Mouse (Mus musculus) cortical plate, adult 2 months (tissue): ENCODE data around the gene Ano6. TPM values are rescaled to one million over a fixed set of nuclear protein-coding genes. Genes with fewer than 3 reads are reported as not detected.
A peak's percentile ranks its signal among the peaks of the same experiment; 100 is the strongest.

Experiments used
- H3K27ac ChIP-seq: fragments of 200-500 bp; 2 replicates; pipeline ENCODE4 v1.5.1; 2012; ENCODE audit warnings: low read length, control low read depth, inconsistent platforms; ENCODE audit not compliant: insufficient read depth
- H3K4me1 ChIP-seq: fragments of 200-500 bp; 2 replicates; pipeline ENCODE4 v1.6.1; 2011; ENCODE audit warnings: low read length; ENCODE audit not compliant: control insufficient read depth, insufficient read depth
- H3K4me3 ChIP-seq: fragments of 200-500 bp; 2 replicates; pipeline ENCODE4 v1.5.1; 2011; ENCODE audit warnings: mild to moderate bottlenecking, low read length, control low read depth; ENCODE audit not compliant: insufficient read depth
- CTCF ChIP-seq: fragments of 200-500 bp; IDR thresholded peaks from 2 replicates; pipeline ENCODE4 v1.5.1; 2011; ENCODE audit warnings: mild to moderate bottlenecking, control low read depth, low read length; ENCODE audit not compliant: insufficient read depth; ENCODE audit errors: extremely low read depth
- POLR2A ChIP-seq: fragments of 200-500 bp; IDR thresholded peaks from 2 replicates; pipeline ENCODE4 v1.6.1; 2011; ENCODE audit warnings: mild to moderate bottlenecking, low read length, control low read depth; ENCODE audit not compliant: insufficient read depth; ENCODE audit errors: extremely low read depth
- polyA plus RNA-seq: library from polyadenylated mRNA; depleted of rRNA; stranded (reverse); fragments of >200 nt; gene quantifications from 2 replicates; pipeline ENCODE4 v1.2.3, GENCODE M21; 2012

The Ano6 gene
- polyA plus RNA-seq, 1 experiment, result 16.7 TPM

DNA sequence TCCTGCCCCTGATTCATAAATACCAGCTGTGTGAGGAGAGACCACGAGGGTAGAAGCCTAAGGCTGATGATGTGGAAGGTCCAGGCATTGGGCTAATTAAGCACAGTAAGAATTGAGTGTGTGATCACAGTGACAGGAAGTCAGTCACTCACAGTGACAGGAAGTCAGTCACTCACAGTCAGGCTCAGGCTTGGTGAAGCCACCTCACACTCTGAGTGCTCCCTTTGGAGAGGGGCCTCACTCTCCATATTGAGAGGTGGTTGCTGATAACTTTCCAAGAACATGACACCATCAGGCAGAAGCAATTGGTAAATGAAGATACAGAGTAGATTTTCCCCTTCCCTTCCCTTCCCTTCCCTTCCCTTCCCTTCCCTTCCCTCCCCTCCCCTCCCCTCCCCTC lies 82.6 kb downstream of the Ano6 start:
- no peak overlapping the region for H3K4me3 ChIP-seq
- H3K27ac ChIP-seq, result no peak overlapping the region
- TF ChIP-seq CTCF (no peak), POLR2A (no peak)
- peaks cover 3% of the 10 kb centered on the region for H3K4me1 ChIP-seq

DNA sequence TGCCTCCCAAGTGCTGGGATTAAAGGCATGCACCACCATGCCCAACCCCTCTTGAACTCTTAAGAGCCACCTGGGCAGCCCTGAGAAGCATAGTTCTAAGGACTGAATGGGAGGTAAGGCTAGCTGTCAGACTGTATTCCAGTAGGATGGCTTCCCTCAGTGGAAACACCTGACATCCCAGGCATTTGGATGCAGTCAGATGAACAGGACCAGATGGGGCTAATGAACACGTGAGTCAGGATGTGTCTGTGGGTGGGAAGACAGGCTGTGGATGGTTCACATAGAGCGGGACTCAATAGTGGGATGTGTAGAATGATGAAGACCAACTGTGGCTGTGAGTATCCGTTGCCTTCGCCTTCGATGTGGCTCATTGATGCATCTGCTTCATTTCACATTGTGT lies 83.6 kb downstream of the Ano6 start:
- Histone ChIP-seq H3K4me3 (no peak overlapping the region), H3K27ac (no peak overlapping the region), H3K4me1 (peaks cover 3% of the 10 kb centered on the region)
- TF ChIP-seq CTCF (no peak), POLR2A (no peak)

DNA sequence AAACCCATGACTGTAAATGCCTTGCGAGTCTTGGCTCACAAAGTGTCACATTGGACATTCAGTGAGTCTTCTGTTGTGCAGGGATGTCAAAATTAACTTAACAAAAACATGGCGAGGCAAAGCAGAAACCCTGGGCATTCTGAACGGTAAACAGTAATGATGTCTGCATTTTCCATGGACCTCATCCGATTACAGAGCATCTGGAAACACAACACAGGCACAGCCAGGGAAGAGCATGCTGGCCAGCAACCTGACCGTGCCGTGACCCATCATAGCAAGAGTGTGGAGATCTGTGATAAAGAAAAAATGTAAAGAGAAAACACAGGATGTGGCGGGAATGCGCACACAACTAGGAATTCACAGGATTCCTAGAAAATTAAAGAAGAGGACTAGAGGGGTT lies 84.1 kb downstream of the Ano6 start:
- no peak for TF ChIP-seq CTCF
- TF ChIP-seq POLR2A, result no peak
- Histone ChIP-seq H3K4me3 (no peak overlapping the region), H3K27ac (no peak overlapping the region), H3K4me1 (peaks cover 3% of the 10 kb centered on the region)

DNA sequence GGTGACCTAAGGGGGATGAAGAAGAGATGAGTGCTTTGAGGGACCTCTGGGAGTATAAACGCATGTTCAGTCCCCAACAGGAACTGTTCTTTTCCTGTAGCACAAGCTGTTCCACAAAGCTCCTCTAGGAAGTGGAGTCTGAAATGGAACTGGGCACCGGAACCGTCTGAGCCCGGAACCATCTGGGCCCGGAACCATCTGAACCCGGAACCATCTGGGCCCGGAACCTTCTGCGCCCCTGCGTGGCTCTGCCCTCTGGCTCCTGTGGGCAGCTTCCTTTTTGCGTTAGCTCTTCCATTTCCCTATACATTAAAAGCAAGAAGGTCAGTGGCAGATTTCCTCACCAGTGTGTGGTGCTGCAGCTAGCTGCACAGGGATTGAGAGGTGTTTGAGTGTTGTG lies 85.3 kb downstream of the Ano6 start:
- Histone ChIP-seq H3K4me1 (peaks cover 2% of the 10 kb centered on the region; the same call in 1 of the 2 replicates), H3K4me3 (no peak overlapping the region), H3K27ac (no peak overlapping the region)
- no peak for TF ChIP-seq CTCF
- TF ChIP-seq POLR2A, result no peak

DNA sequence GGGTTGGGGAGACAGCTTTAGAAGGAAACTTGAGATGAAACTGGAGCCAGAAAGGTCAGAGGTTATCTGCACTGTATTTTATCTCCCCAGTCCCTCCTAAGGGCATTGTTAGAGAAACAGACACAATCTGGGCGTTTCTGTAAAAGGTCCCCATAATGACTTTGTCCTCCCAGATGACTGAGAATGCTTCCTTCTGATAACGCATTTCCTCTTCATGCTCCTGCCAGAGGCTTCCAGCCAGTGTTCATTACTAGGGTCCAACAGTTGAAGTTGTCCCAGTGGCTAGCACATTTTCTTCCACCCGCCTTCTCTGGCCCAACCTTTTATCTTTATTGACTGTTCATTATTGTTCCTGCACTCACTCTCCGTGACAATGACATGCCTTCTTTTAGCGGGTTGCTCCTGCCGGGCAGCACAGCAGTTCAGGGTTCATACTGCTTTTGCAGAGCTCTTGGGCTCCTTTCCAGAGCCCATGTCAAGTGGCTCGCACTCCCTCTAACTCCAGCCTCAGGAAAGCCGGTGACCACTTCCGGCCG lies 90.0 kb downstream of the Ano6 start:
- no peak for TF ChIP-seq CTCF
- no peak for TF ChIP-seq POLR2A
- H3K4me1 ChIP-seq, result no peaks in the 10 kb centered on the region
- H3K27ac ChIP-seq, result no peak overlapping the region
- H3K4me3 ChIP-seq, result no peak overlapping the region

DNA sequence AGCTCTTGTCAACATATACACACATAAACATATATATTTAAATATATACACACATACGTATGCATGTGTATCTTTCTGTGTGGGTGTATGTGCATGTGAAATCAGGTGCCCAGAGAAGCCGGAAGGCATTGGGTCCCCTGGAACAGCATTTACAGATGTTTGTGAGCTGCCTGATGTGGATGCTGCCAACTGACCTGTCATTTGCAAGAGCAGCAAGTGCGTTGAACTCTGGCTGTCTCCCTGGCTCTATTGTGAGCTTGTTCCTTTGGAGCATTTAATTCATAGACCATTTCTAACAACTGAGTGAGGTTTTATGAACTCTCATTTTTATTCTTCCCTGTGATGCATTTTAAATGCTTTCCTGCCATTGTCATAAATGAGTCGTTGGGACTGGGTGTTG lies 91.8 kb downstream of the Ano6 start:
- H3K4me1 ChIP-seq, result peaks cover 11% of the 10 kb centered on the region
- H3K4me3 ChIP-seq, result no peak overlapping the region
- TF ChIP-seq CTCF, result no peak
- TF ChIP-seq POLR2A, result no peak
- H3K27ac ChIP-seq, result no peak overlapping the region

DNA sequence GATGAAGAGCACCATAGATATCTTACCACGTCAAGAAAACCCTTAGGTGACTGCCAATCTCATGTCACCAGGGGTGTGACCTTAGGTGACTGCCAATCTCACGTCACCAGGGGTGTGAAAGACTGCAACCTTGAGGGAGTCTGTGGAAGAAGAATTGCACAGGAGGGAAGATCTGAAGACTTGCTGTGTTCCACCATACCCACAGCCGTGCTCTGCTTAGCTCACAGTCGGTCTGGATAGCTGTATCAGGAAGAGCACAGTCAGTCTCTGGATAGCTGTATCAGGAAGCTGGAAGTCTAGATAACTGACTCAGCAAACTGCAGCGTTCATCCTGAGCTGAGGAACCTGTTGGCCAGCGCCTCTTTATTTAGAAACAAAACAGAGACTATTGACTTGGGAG lies 92.9 kb downstream of the Ano6 start:
- H3K4me1 ChIP-seq, result peaks cover 18% of the 10 kb centered on the region

GRCm38 (mm10) chr15:95884658-95885620 lies 94.3 kb downstream of the Ano6 start:
- peaks cover 18% of the 10 kb centered on the region for H3K4me1 ChIP-seq
- TF ChIP-seq CTCF (no peak), POLR2A (no peak)
- H3K4me3 ChIP-seq, result no peak overlapping the region
- H3K27ac ChIP-seq, result no peak overlapping the region

More for the DNA sequence above, 92.9 kb downstream of the Ano6 start:
- TF ChIP-seq CTCF, result no peak
- TF ChIP-seq POLR2A, result no peak
- Histone ChIP-seq H3K27ac (no peak overlapping the region), H3K4me3 (no peak overlapping the region)

DNA sequence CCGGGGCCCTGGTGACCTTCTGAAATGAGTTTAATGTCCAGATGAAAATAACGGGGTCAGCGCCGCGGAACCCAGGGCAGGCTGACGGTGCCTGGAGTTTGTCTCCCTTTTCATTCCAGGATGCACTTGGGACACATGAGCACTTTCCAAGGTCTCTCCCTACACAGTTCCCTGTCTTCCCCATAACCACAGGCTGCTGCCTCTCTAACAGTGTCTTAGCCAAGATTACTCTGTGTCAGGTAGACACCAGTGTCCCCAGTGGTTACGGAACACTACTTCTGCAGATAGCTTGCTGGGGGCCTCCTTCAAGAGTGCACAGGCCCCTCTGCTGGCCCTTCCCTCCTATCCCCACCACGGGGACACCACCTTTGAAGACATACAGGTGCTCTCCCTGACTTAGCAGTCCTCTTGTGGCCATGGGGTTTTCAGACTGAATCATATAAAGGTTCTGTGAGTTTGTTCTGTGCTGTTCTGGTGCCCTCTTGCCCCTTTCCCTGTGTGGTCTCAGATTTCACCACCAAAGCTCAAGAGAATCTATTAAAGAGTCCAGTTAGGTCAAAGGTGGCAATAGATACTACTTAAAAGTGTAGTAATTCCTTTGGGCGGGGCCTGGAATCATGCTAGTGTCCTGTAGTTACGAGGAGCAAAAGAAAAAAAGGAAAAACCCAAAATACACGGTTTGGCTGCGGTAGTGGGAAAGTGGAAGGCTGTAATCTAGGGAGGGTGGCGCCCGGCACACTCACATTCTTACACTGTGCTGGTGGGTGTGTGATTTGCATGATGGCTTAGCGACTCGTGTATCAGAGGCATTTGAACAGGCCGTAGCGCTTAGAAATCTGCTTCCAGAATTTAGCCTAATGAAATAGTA lies 95.5 kb downstream of the Ano6 start:
- 0 out of 2 replicates have a peak overlapping the region, but pooled peaks have one; percentile 40 for H3K27ac ChIP-seq
- no peak overlapping the region for H3K4me3 ChIP-seq
- H3K4me1 ChIP-seq, result peaks cover 18% of the 10 kb centered on the region
- TF ChIP-seq CTCF (no peak), POLR2A (no peak)
